9 mouse cellular contexts compared by ENCODE assay signal in genomic region chr13:56350705-56351400, GRCm38 (mm10). TPM values are rescaled to one million over a fixed set of nuclear protein-coding genes. Genes with fewer than 3 reads are reported as not detected.
A peak's percentile ranks its signal among the peaks of the same experiment; 100 is the strongest.
DNase-seq lines count a peak whose midpoint lies in the region; ATAC-seq and TF ChIP-seq lines count a peak whose summit lies in the region.
"Had no signal": no experiment of that assay in that cellular context is flagged by ENCODE, and none has a peak within 500 bp of the region (broad histone marks: within the 10 kb centered on the region; RNA-seq: fewer than 3 reads in every experiment).

No protein-coding gene starts in this region.

- no peak for TF ChIP-seq CTCF in left cerebral cortex, adult 2 months (IDR thresholded peaks at IDR 0.05)
- TF ChIP-seq CTCF in thymus, adult 2 months (IDR thresholded peaks at IDR 0.05; ENCODE audit: borderline replicate concordance, control insufficient read depth, extremely low read depth, insufficient read depth, low read length, poor library complexity): no peak

- H3K4me2 ChIP-seq in heart, embryonic 16.5 days (ENCODE audit: low read depth, low read length): no peak overlapping the region
- H3K4me2 ChIP-seq in heart, embryonic 12.5 days: no peak overlapping the region

- intact Hi-C loops in left cerebral cortex, adult 2 months (cut with DNase I): loop anchor here (5.0 kb wide), 1 partner anchor 346 kb away; no protein-coding TSS in a partner anchor

- 48% methylated on average over 14 of the region's 14 CpGs for WGBS in heart, embryonic 16.5 days
- 69% methylated on average over 14 of the region's 14 CpGs for WGBS in heart, embryonic 12.5 days
- WGBS in thymus, adult 2 months: 89% methylated on average over 14 of the region's 14 CpGs

- H3K27ac ChIP-seq in heart, embryonic 16.5 days (ENCODE audit: low read length): peak overlapping the region; percentile 49
- H3K27ac ChIP-seq in heart, embryonic 12.5 days (ENCODE audit: poor library complexity, severe bottlenecking): no peak overlapping the region
- no peak overlapping the region; the same call in 1 of the 2 replicates for H3K27ac ChIP-seq in left cerebral cortex, adult 2 months
- no peak overlapping the region for H3K27ac ChIP-seq in thymus, adult 2 months (ENCODE audit: control insufficient read depth, insufficient read depth, low read length)

- no peak for TF ChIP-seq POLR2A in thymus, adult 2 months (IDR thresholded peaks at IDR 0.05; ENCODE audit: control insufficient read depth, extremely low read depth, insufficient read depth, low read length, poor library complexity)

- H3K4me3 ChIP-seq in heart, embryonic 16.5 days (ENCODE audit: low read length): no peak overlapping the region
- no peak overlapping the region for H3K4me3 ChIP-seq in heart, embryonic 12.5 days
- H3K4me3 ChIP-seq in left cerebral cortex, adult 2 months: no peak overlapping the region
- H3K4me3 ChIP-seq in thymus, adult 2 months (ENCODE audit: control insufficient read depth, insufficient read depth, low read length): no peak overlapping the region

- H3K4me1 ChIP-seq in heart, embryonic 16.5 days (ENCODE audit: control insufficient read depth, insufficient read depth, low read length): peaks cover 13% of the 10 kb centered on the region
- H3K4me1 ChIP-seq in heart, embryonic 12.5 days (replicated peaks): peaks cover 3% of the 10 kb centered on the region
- H3K4me1 ChIP-seq in thymus, adult 2 months (replicated peaks; ENCODE audit: control insufficient read depth, insufficient read depth, low read length): no peaks in the 10 kb centered on the region

- peak; percentile 37 to 78 for DNase-seq in right cerebral cortex, adult 2 months (ENCODE audit: low spot score in 2 of 2)
- no peak for DNase-seq in right cerebral cortex, postnatal 14 days
- peak; percentile 33 to 39 for DNase-seq in left cerebral cortex, adult 2 months (ENCODE audit: extremely low spot score in 1 of 2, low spot score in 2 of 2)
- peak; percentile 71 for DNase-seq in telencephalon, adult 2 months (ENCODE audit: low read depth, low spot score)
- DNase-seq in thymus, postnatal 14 days: no peak
- no peak for DNase-seq in thymus, adult 2 months

- H3K36me3 ChIP-seq in heart, embryonic 16.5 days (ENCODE audit: control insufficient read depth, insufficient read depth): no peaks in the 10 kb centered on the region
- H3K36me3 ChIP-seq in heart, embryonic 12.5 days: no peaks in the 10 kb centered on the region
- H3K36me3 ChIP-seq in thymus, adult 2 months (ENCODE audit: control insufficient read depth, insufficient read depth, low read length): no peaks in the 10 kb centered on the region

- H3K27me3 ChIP-seq in heart, embryonic 16.5 days (ENCODE audit: control insufficient read depth, insufficient read depth, low read length): no peaks in the 10 kb centered on the region
- H3K27me3 ChIP-seq in heart, embryonic 12.5 days (replicated peaks): peaks cover 3% of the 10 kb centered on the region; the same call in 1 of the 2 replicates
- no peaks in the 10 kb centered on the region for H3K27me3 ChIP-seq in thymus, adult 2 months (ENCODE audit: control insufficient read depth, insufficient read depth, low read length)

- no peak overlapping the region for H3K9ac ChIP-seq in heart, embryonic 16.5 days (ENCODE audit: low read length)
- H3K9ac ChIP-seq in heart, embryonic 12.5 days: no peak overlapping the region

- no peaks in the 10 kb centered on the region for H3K9me3 ChIP-seq in heart, embryonic 16.5 days (replicated peaks; ENCODE audit: control insufficient read depth, low read length)
- H3K9me3 ChIP-seq in heart, embryonic 12.5 days (replicated peaks): no peaks in the 10 kb centered on the region

- ATAC-seq in heart, embryonic 16.5 days (replicated peaks; ENCODE audit: extremely low read depth, insufficient read depth, low FRiP score): no peak
- no peak for ATAC-seq in heart, embryonic 12.5 days (ENCODE audit: insufficient number of reproducible peaks, low FRiP score)

RNA-seq across cellular contexts. Expression of gene Cxcl14, which starts 54.5 kb away (rescaled TPM):
- polyA plus RNA-seq in heart, embryonic 16.5 days (2015; fragmentation: Nextera tagmentation; extraction: Ambion mirVana): 0.54 and 1.9 TPM in 2 replicates
- polyA plus RNA-seq in heart, embryonic 12.5 days (2016; fragmentation: Nextera tagmentation; extraction: Ambion mirVana): 1.4 and 1.6 TPM in 2 replicates
- 100 to 1,000 TPM; 135 to 143 TPM for total RNA-seq in left cerebral cortex, adult 2 months (2021)
- 4.7 and 4.9 TPM in 2 replicates for polyA plus RNA-seq in thymus, adult 2 months (2012; rRNA removed)
- total RNA-seq: CH12.LX had no signal

Comparison
In these comparisons a context has a peak if more than half of its experiments do, and no peak if none do; other contexts are left out.
1. DNase-seq: peak in right cerebral cortex, adult 2 months (2 of 2), left cerebral cortex, adult 2 months (2 of 2) and telencephalon, adult 2 months (single experiment); none in right cerebral cortex, postnatal 14 days (single experiment), thymus, postnatal 14 days (single experiment) and thymus, adult 2 months (single experiment).